Mouse (Mus musculus): ENCODE data around the gene Rapgefl1. TPM values are rescaled to one million over a fixed set of nuclear protein-coding genes. Genes with fewer than 3 reads are reported as not detected.
A peak's percentile ranks its signal among the peaks of the same experiment; 100 is the strongest.

Rapgefl1 gene
- polyA plus RNA-seq, 1 experiment, result 0.29 TPM

GRCm38 (mm10) chr11:98837231-98837704, 683 bp downstream of the Rapgefl1 start:
- peaks cover 22% of the 10 kb centered on the region for H3K4me1 ChIP-seq
- TF ChIP-seq GATA1 (IDR thresholded peaks at IDR 0.05; ENCODE audit: borderline replicate concordance, low read length) (no peak), FLI1 (IDR thresholded peaks at IDR 0.05; ENCODE audit: low read length) (no peak)
- peaks cover 26% of the 10 kb centered on the region for H3K36me3 ChIP-seq (replicated peaks; ENCODE audit: low read length)
- H3K4me3 ChIP-seq (replicated peaks), result peak overlapping the region; percentile 94
- H3K27me3 ChIP-seq (replicated peaks), result peaks cover 46% of the 10 kb centered on the region
- H3K9me3 ChIP-seq, result no peaks in the 10 kb centered on the region

- no peak for TF ChIP-seq GATA1 (IDR thresholded peaks at IDR 0.05; ENCODE audit: borderline replicate concordance, low read length)
- no peak for TF ChIP-seq FLI1 (IDR thresholded peaks at IDR 0.05; ENCODE audit: low read length)
- H3K27me3 ChIP-seq (replicated peaks), result peaks cover 50% of the 10 kb centered on the region
Observed at GRCm38 (mm10) chr11:98837917-98838316, 1.3 kb downstream of the Rapgefl1 start.

GRCm38 (mm10) chr11:98838512-98838911, 1.9 kb downstream of the Rapgefl1 start:
- Histone ChIP-seq H3K36me3 (replicated peaks; ENCODE audit: low read length) (peaks cover 14% of the 10 kb centered on the region), H3K4me3 (replicated peaks) (no peak overlapping the region), H3K9me3 (no peaks in the 10 kb centered on the region), H3K4me1 (peaks cover 22% of the 10 kb centered on the region), H3K27me3 (replicated peaks) (peaks cover 51% of the 10 kb centered on the region)
- no peak for TF ChIP-seq GATA1 (IDR thresholded peaks at IDR 0.05; ENCODE audit: borderline replicate concordance, low read length)
- no peak for TF ChIP-seq FLI1 (IDR thresholded peaks at IDR 0.05; ENCODE audit: low read length)

More at GRCm38 (mm10) chr11:98837917-98838316, 1.3 kb downstream of the Rapgefl1 start:
- H3K9me3 ChIP-seq, result no peaks in the 10 kb centered on the region
- peaks cover 22% of the 10 kb centered on the region for H3K4me1 ChIP-seq
- peaks cover 20% of the 10 kb centered on the region for H3K36me3 ChIP-seq (replicated peaks; ENCODE audit: low read length)
- peak overlapping the region; percentile 39 for H3K4me3 ChIP-seq (replicated peaks)

GRCm38 (mm10) chr11:98839402-98839801, 2.8 kb downstream of the Rapgefl1 start:
- H3K27me3 ChIP-seq (replicated peaks), result peaks cover 54% of the 10 kb centered on the region
- no peaks in the 10 kb centered on the region for H3K9me3 ChIP-seq
- TF ChIP-seq FLI1 (IDR thresholded peaks at IDR 0.05; ENCODE audit: low read length) (no peak), GATA1 (IDR thresholded peaks at IDR 0.05; ENCODE audit: borderline replicate concordance, low read length) (no peak)
- peaks cover 22% of the 10 kb centered on the region for H3K4me1 ChIP-seq
- peaks cover 5% of the 10 kb centered on the region for H3K36me3 ChIP-seq (replicated peaks; ENCODE audit: low read length)
- no peak overlapping the region for H3K4me3 ChIP-seq (replicated peaks)

- H3K9me3 ChIP-seq, result no peaks in the 10 kb centered on the region
- TF ChIP-seq GATA1 (IDR thresholded peaks at IDR 0.05; ENCODE audit: borderline replicate concordance, low read length), result no peak
- H3K36me3 ChIP-seq (replicated peaks; ENCODE audit: low read length), result no peaks in the 10 kb centered on the region
- H3K27me3 ChIP-seq (replicated peaks), result peaks cover 59% of the 10 kb centered on the region
- no peak overlapping the region for H3K4me3 ChIP-seq (replicated peaks)
- H3K4me1 ChIP-seq, result peaks cover 22% of the 10 kb centered on the region
Observed at GRCm38 (mm10) chr11:98839897-98840296, 3.3 kb downstream of the Rapgefl1 start.

GRCm38 (mm10) chr11:98846016-98846415, 9.4 kb downstream of the Rapgefl1 start:
- Histone ChIP-seq H3K4me3 (replicated peaks) (no peak overlapping the region), H3K4me1 (peaks cover 10% of the 10 kb centered on the region), H3K36me3 (replicated peaks; ENCODE audit: low read length) (no peaks in the 10 kb centered on the region), H3K9me3 (no peaks in the 10 kb centered on the region), H3K27me3 (replicated peaks) (peaks cover 52% of the 10 kb centered on the region)
- TF ChIP-seq FLI1 (IDR thresholded peaks at IDR 0.05; ENCODE audit: low read length) (no peak), GATA1 (IDR thresholded peaks at IDR 0.05; ENCODE audit: borderline replicate concordance, low read length) (no peak)

- Histone ChIP-seq H3K4me1 (peaks cover 13% of the 10 kb centered on the region), H3K4me3 (replicated peaks) (no peak overlapping the region), H3K9me3 (no peaks in the 10 kb centered on the region), H3K27me3 (replicated peaks) (peaks cover 58% of the 10 kb centered on the region), H3K36me3 (replicated peaks; ENCODE audit: low read length) (no peaks in the 10 kb centered on the region)
- no peak for TF ChIP-seq GATA1 (IDR thresholded peaks at IDR 0.05; ENCODE audit: borderline replicate concordance, low read length)
- no peak for TF ChIP-seq FLI1 (IDR thresholded peaks at IDR 0.05; ENCODE audit: low read length)
Observed at GRCm38 (mm10) chr11:98846865-98847604, 10.4 kb downstream of the Rapgefl1 start.

- Histone ChIP-seq H3K27me3 (replicated peaks) (peaks cover 61% of the 10 kb centered on the region), H3K4me3 (replicated peaks) (peak overlapping the region; percentile 65)
Observed at GRCm38 (mm10) chr11:98849196-98849894, 12.8 kb downstream of the Rapgefl1 start.

GRCm38 (mm10) chr11:98850100-98851093, 13.8 kb downstream of the Rapgefl1 start:
- no peaks in the 10 kb centered on the region for H3K9me3 ChIP-seq
- peaks cover 55% of the 10 kb centered on the region for H3K27me3 ChIP-seq (replicated peaks)
- H3K4me3 ChIP-seq (replicated peaks), result no peak overlapping the region
- H3K36me3 ChIP-seq (replicated peaks; ENCODE audit: low read length), result no peaks in the 10 kb centered on the region
- H3K4me1 ChIP-seq, result peaks cover 13% of the 10 kb centered on the region
- TF ChIP-seq GATA1 (IDR thresholded peaks at IDR 0.05; ENCODE audit: borderline replicate concordance, low read length) (no peak), FLI1 (IDR thresholded peaks at IDR 0.05; ENCODE audit: low read length) (no peak)

More at GRCm38 (mm10) chr11:98849196-98849894, 12.8 kb downstream of the Rapgefl1 start:
- Histone ChIP-seq H3K36me3 (replicated peaks; ENCODE audit: low read length) (no peaks in the 10 kb centered on the region), H3K4me1 (peaks cover 13% of the 10 kb centered on the region), H3K9me3 (no peaks in the 10 kb centered on the region)
- TF ChIP-seq FLI1 (IDR thresholded peaks at IDR 0.05; ENCODE audit: low read length) (no peak), GATA1 (IDR thresholded peaks at IDR 0.05; ENCODE audit: borderline replicate concordance, low read length) (no peak)

Measured in megakaryocyte, embryonic 14.5 days (primary cell).